Mouse (Mus musculus): ENCODE measurements around the gene Mblac2. TPM values are rescaled to one million over a fixed set of nuclear protein-coding genes. Genes with fewer than 3 reads are reported as not detected.
A peak's percentile ranks its signal among the peaks of the same experiment; 100 is the strongest.

Gene Mblac2
- polyA plus RNA-seq, 1 experiment from 2014 or later: 52.1 TPM

- WGBS: 58% methylated on average over 10 of the region's 10 CpGs
- Histone ChIP-seq H3K4me2 (no peak overlapping the region), H3K27ac (replicated peaks) (no peak overlapping the region)
These were observed 32.4 kb downstream of the Mblac2 start for GRCm38 (mm10) chr13:81743391-81744091.

GRCm38 (mm10) chr13:81744092-81744396, 32.9 kb downstream of the Mblac2 start:
- H3K4me3 ChIP-seq: no peak overlapping the region
- no peak overlapping the region for H3K4me2 ChIP-seq
- no peak overlapping the region for H3K9ac ChIP-seq
- 43% methylated on average over 2 of the region's 2 CpGs for WGBS
- no peak for ATAC-seq (ENCODE audit: low FRiP score, low read depth)
- no peaks in the 10 kb centered on the region for H3K27me3 ChIP-seq
- no peaks in the 10 kb centered on the region for H3K9me3 ChIP-seq
- no peaks in the 10 kb centered on the region for H3K4me1 ChIP-seq (replicated peaks)
- H3K36me3 ChIP-seq: no peaks in the 10 kb centered on the region
- H3K27ac ChIP-seq (replicated peaks): no peak overlapping the region

More at GRCm38 (mm10) chr13:81743391-81744091, 32.4 kb downstream of the Mblac2 start:
- H3K4me1 ChIP-seq (replicated peaks): no peaks in the 10 kb centered on the region
- no peak for ATAC-seq (ENCODE audit: low FRiP score, low read depth)
- no peaks in the 10 kb centered on the region for H3K9me3 ChIP-seq
- H3K4me3 ChIP-seq: no peak overlapping the region
- H3K27me3 ChIP-seq: no peaks in the 10 kb centered on the region
- no peaks in the 10 kb centered on the region for H3K36me3 ChIP-seq
- H3K9ac ChIP-seq: no peak overlapping the region

- no peaks in the 10 kb centered on the region for H3K27me3 ChIP-seq
- H3K4me2 ChIP-seq: no peak overlapping the region
- no peak overlapping the region for H3K9ac ChIP-seq
- H3K27ac ChIP-seq (replicated peaks): no peak overlapping the region
- H3K4me3 ChIP-seq: no peak overlapping the region
- no peaks in the 10 kb centered on the region for H3K4me1 ChIP-seq (replicated peaks)
- H3K36me3 ChIP-seq: no peaks in the 10 kb centered on the region
- ATAC-seq (ENCODE audit: low FRiP score, low read depth): no peak
- no peaks in the 10 kb centered on the region for H3K9me3 ChIP-seq
These were observed 43.7 kb downstream of the Mblac2 start for GRCm38 (mm10) chr13:81754878-81755277.

- no peaks in the 10 kb centered on the region for H3K27me3 ChIP-seq
- no peak for ATAC-seq (ENCODE audit: low FRiP score, low read depth)
- H3K9me3 ChIP-seq: no peaks in the 10 kb centered on the region
- H3K4me3 ChIP-seq: no peak overlapping the region
- H3K36me3 ChIP-seq: no peaks in the 10 kb centered on the region
- H3K4me1 ChIP-seq (replicated peaks): no peaks in the 10 kb centered on the region
- no peak overlapping the region for H3K4me2 ChIP-seq
- no peak overlapping the region for H3K27ac ChIP-seq (replicated peaks)
- WGBS: 100% methylated on average over 1 of the region's 1 CpGs
- H3K9ac ChIP-seq: no peak overlapping the region
These were observed 44.2 kb downstream of the Mblac2 start for GRCm38 (mm10) chr13:81755324-81755723.

- WGBS: 84% methylated on average over 5 of the region's 5 CpGs
- no peak for ATAC-seq (ENCODE audit: low FRiP score, low read depth)
- no peaks in the 10 kb centered on the region for H3K27me3 ChIP-seq
- H3K27ac ChIP-seq (replicated peaks): no peak overlapping the region
- H3K9me3 ChIP-seq: no peaks in the 10 kb centered on the region
- H3K9ac ChIP-seq: no peak overlapping the region
- no peak overlapping the region for H3K4me2 ChIP-seq
- H3K4me1 ChIP-seq (replicated peaks): no peaks in the 10 kb centered on the region
- no peak overlapping the region for H3K4me3 ChIP-seq
- H3K36me3 ChIP-seq: no peaks in the 10 kb centered on the region
These were observed 46.0 kb downstream of the Mblac2 start for GRCm38 (mm10) chr13:81757058-81757660.

- Histone ChIP-seq H3K4me1 (replicated peaks) (no peaks in the 10 kb centered on the region), H3K4me3 (no peak overlapping the region), H3K4me2 (no peak overlapping the region), H3K36me3 (no peaks in the 10 kb centered on the region), H3K27me3 (no peaks in the 10 kb centered on the region), H3K27ac (replicated peaks) (no peak overlapping the region), H3K9me3 (no peaks in the 10 kb centered on the region), H3K9ac (no peak overlapping the region)
- ATAC-seq (ENCODE audit: low FRiP score, low read depth): no peak
- WGBS: 31% methylated on average over 3 of the region's 3 CpGs
These were observed 49.2 kb downstream of the Mblac2 start for GRCm38 (mm10) chr13:81760379-81760778.

- Histone ChIP-seq H3K9me3 (no peaks in the 10 kb centered on the region), H3K36me3 (no peaks in the 10 kb centered on the region), H3K4me1 (replicated peaks) (no peaks in the 10 kb centered on the region), H3K27me3 (no peaks in the 10 kb centered on the region), H3K4me3 (no peak overlapping the region), H3K4me2 (peak overlapping the region; percentile 41), H3K27ac (replicated peaks) (no peak overlapping the region), H3K9ac (no peak overlapping the region; the same call in 1 of the 2 replicates)
- WGBS: 31% methylated on average over 14 of the region's 14 CpGs
- ATAC-seq (ENCODE audit: low FRiP score, low read depth): no peak
These were observed 50.5 kb downstream of the Mblac2 start for GRCm38 (mm10) chr13:81761566-81762186.

GRCm38 (mm10) chr13:81764173-81764572, 53.0 kb downstream of the Mblac2 start:
- Histone ChIP-seq H3K4me3 (no peak overlapping the region), H3K4me1 (replicated peaks) (no peaks in the 10 kb centered on the region), H3K9ac (no peak overlapping the region), H3K9me3 (no peaks in the 10 kb centered on the region), H3K27ac (replicated peaks) (no peak overlapping the region), H3K36me3 (no peaks in the 10 kb centered on the region), H3K4me2 (no peak overlapping the region), H3K27me3 (no peaks in the 10 kb centered on the region)
- no peak for ATAC-seq (ENCODE audit: low FRiP score, low read depth)
- WGBS: 77% methylated on average over 5 of the region's 5 CpGs

- Histone ChIP-seq H3K4me2 (no peak overlapping the region), H3K9ac (no peak overlapping the region), H3K9me3 (no peaks in the 10 kb centered on the region), H3K4me3 (no peak overlapping the region), H3K27ac (replicated peaks) (peak overlapping the region; percentile 64), H3K36me3 (no peaks in the 10 kb centered on the region), H3K27me3 (no peaks in the 10 kb centered on the region), H3K4me1 (replicated peaks) (no peaks in the 10 kb centered on the region)
- peak; percentile 73 for ATAC-seq (ENCODE audit: low FRiP score, low read depth)
- 67% methylated on average over 7 of the region's 7 CpGs for WGBS
These were observed 56.0 kb downstream of the Mblac2 start for GRCm38 (mm10) chr13:81767038-81767659.

GRCm38 (mm10) chr13:81776217-81776616, 65.1 kb downstream of the Mblac2 start:
- WGBS: 82% methylated on average over 3 of the region's 3 CpGs
- no peak overlapping the region for H3K4me3 ChIP-seq
- no peak overlapping the region for H3K4me2 ChIP-seq
- no peaks in the 10 kb centered on the region for H3K27me3 ChIP-seq
- no peak for ATAC-seq (ENCODE audit: low FRiP score, low read depth)
- H3K36me3 ChIP-seq: no peaks in the 10 kb centered on the region
- H3K9me3 ChIP-seq: no peaks in the 10 kb centered on the region
- no peaks in the 10 kb centered on the region for H3K4me1 ChIP-seq (replicated peaks)
- H3K27ac ChIP-seq (replicated peaks): no peak overlapping the region
- H3K9ac ChIP-seq: no peak overlapping the region

GRCm38 (mm10) chr13:81782475-81782874, 71.3 kb downstream of the Mblac2 start:
- no peaks in the 10 kb centered on the region for H3K36me3 ChIP-seq
- peak overlapping the region; percentile 70 for H3K4me2 ChIP-seq
- peak overlapping the region; percentile 58 for H3K9ac ChIP-seq
- H3K4me3 ChIP-seq: peak overlapping the region; percentile 69
- no peak for ATAC-seq (ENCODE audit: low FRiP score, low read depth)
- peaks cover 25% of the 10 kb centered on the region for H3K4me1 ChIP-seq (replicated peaks)
- 41% methylated on average over 9 of the region's 9 CpGs for WGBS
- H3K27ac ChIP-seq (replicated peaks): peak overlapping the region; percentile 99
- no peaks in the 10 kb centered on the region for H3K27me3 ChIP-seq
- no peaks in the 10 kb centered on the region for H3K9me3 ChIP-seq

- H3K27ac ChIP-seq (replicated peaks): peak within 1 kb of the TSS; percentile 99
- H3K4me1 ChIP-seq (replicated peaks): peaks cover 25% of the 10 kb centered on the region
- peak within 1 kb of the TSS; percentile 70 for H3K4me2 ChIP-seq
- H3K4me3 ChIP-seq: peak within 1 kb of the TSS; percentile 69
- no peaks in the 10 kb centered on the region for H3K27me3 ChIP-seq
- H3K9me3 ChIP-seq: no peaks in the 10 kb centered on the region
- WGBS: under 1% methylated on average over 29 of the region's 29 CpGs
- ATAC-seq (ENCODE audit: low FRiP score, low read depth): peak; percentile 96
- H3K36me3 ChIP-seq: peaks cover 4% of the 10 kb centered on the region; the same call in 1 of the 2 replicates
- H3K9ac ChIP-seq: peak within 1 kb of the TSS; percentile 84
These were observed 71.8 kb downstream of the Mblac2 start, which contains the start of gene Cetn3 for GRCm38 (mm10) chr13:81782971-81783404. TSS of gene Cetn3 (plus strand) at chr13:81783077.

All from hindbrain, embryonic 15.5 days (tissue).